20 mouse cellular contexts compared by ENCODE assay signal in genomic region chr13:91040421-91040820, GRCm38 (mm10).
DNase-seq lines count a peak whose midpoint lies in the region; ATAC-seq and TF ChIP-seq lines count a peak whose summit lies in the region.
"Had no signal": no experiment of that assay in that cellular context is flagged by ENCODE, and none has a peak within 500 bp of the region (broad histone marks: within the 10 kb centered on the region; RNA-seq: fewer than 3 reads in every experiment).

No protein-coding gene starts in this region.

- no peaks in the 10 kb centered on the region for H3K36me3 ChIP-seq in embryonic facial prominence, embryonic 13.5 days
- no peaks in the 10 kb centered on the region for H3K36me3 ChIP-seq in embryonic facial prominence, embryonic 10.5 days (replicated peaks)
- no peaks in the 10 kb centered on the region for H3K36me3 ChIP-seq in lung, embryonic 14.5 days (ENCODE audit: insufficient read depth)
- no peaks in the 10 kb centered on the region for H3K36me3 ChIP-seq in embryonic facial prominence, embryonic 15.5 days
- H3K36me3 ChIP-seq: G1E; liver, embryonic 13.5 days; lung, embryonic 15.5 days had no signal

- DNase-seq in embryonic facial prominence, embryonic 10.5 days (ENCODE audit: low spot score), result no peak
- DNase-seq in lung, embryonic 14.5 days, result peak; percentile 50
- DNase-seq in lung, postnatal 36 days, result no peak
- DNase-seq in Patski (ENCODE audit: low read depth, low spot score) (peak; percentile 65), adipocyte (ENCODE audit: low spot score) (no peak)
- no peak for DNase-seq in layer of hippocampus, postnatal 36 days
- DNase-seq: B cell, adult 2 months; kidney, adult 18-20 months; kidney, postnatal 10 days; liver, embryonic 13.5 days; spleen, adult 18-20 months had no signal

- peaks cover 14% of the 10 kb centered on the region for H3K4me1 ChIP-seq in embryonic facial prominence, embryonic 13.5 days
- H3K4me1 ChIP-seq in embryonic facial prominence, embryonic 10.5 days, result no peaks in the 10 kb centered on the region
- no peaks in the 10 kb centered on the region for H3K4me1 ChIP-seq in lung, embryonic 14.5 days (ENCODE audit: insufficient read depth)
- 0 out of 2 replicates have a peak, but pooled peaks cover 6% of the 10 kb centered on the region for H3K4me1 ChIP-seq in embryonic facial prominence, embryonic 15.5 days
- H3K4me1 ChIP-seq: liver, embryonic 13.5 days; lung, embryonic 15.5 days had no signal

- H3K9me3 ChIP-seq in embryonic facial prominence, embryonic 13.5 days, result no peaks in the 10 kb centered on the region
- no peaks in the 10 kb centered on the region for H3K9me3 ChIP-seq in embryonic facial prominence, embryonic 10.5 days
- H3K9me3 ChIP-seq in lung, embryonic 14.5 days (ENCODE audit: low read depth, low read length), result no peaks in the 10 kb centered on the region
- no peaks in the 10 kb centered on the region for H3K9me3 ChIP-seq in embryonic facial prominence, embryonic 15.5 days (replicated peaks)
- H3K9me3 ChIP-seq: forebrain, embryonic 13.5 days; G1E; liver, embryonic 13.5 days; lung, embryonic 15.5 days had no signal

- no peaks in the 10 kb centered on the region for H3K27me3 ChIP-seq in embryonic facial prominence, embryonic 13.5 days
- no peaks in the 10 kb centered on the region for H3K27me3 ChIP-seq in embryonic facial prominence, embryonic 10.5 days (replicated peaks; ENCODE audit: low read depth, poor library complexity, severe bottlenecking)
- no peaks in the 10 kb centered on the region for H3K27me3 ChIP-seq in lung, embryonic 14.5 days (ENCODE audit: insufficient read depth, low read length)
- H3K27me3 ChIP-seq in Patski, result no peaks in the 10 kb centered on the region
- H3K27me3 ChIP-seq in embryonic facial prominence, embryonic 15.5 days, result no peaks in the 10 kb centered on the region
- H3K27me3 ChIP-seq: CH12.LX; forebrain, embryonic 13.5 days; liver, embryonic 13.5 days; lung, embryonic 15.5 days had no signal

- H3K27ac ChIP-seq in embryonic facial prominence, embryonic 13.5 days, result peak overlapping the region; percentile 33; the same call in 1 of the 2 replicates
- H3K27ac ChIP-seq in embryonic facial prominence, embryonic 10.5 days (replicated peaks), result no peak overlapping the region
- H3K27ac ChIP-seq in lung, embryonic 14.5 days (ENCODE audit: low read depth), result no peak overlapping the region
- peak overlapping the region; percentile 73; the same call in 1 of the 2 replicates for H3K27ac ChIP-seq in embryonic facial prominence, embryonic 15.5 days (replicated peaks)
- H3K27ac ChIP-seq: forebrain, embryonic 13.5 days; liver, embryonic 13.5 days; lung, embryonic 15.5 days had no signal

- in situ Hi-C loops in Patski (cut with MboI; ENCODE audit: low pct_unique_long_range_greater_than_20kb), result loop anchor here (5.0 kb wide), 1 partner anchor 47 kb away; no protein-coding TSS in a partner anchor

- no peak for ATAC-seq in embryonic facial prominence, embryonic 13.5 days (ENCODE audit: insufficient number of reproducible peaks, insufficient read depth, low FRiP score, low TSS enrichment, low read depth)
- no peak for ATAC-seq in lung, embryonic 14.5 days (ENCODE audit: insufficient read depth)
- no peak for ATAC-seq in Patski
- ATAC-seq in embryonic facial prominence, embryonic 15.5 days (ENCODE audit: insufficient number of reproducible peaks, low FRiP score, low TSS enrichment, low read depth), result no peak
- ATAC-seq: activated CD4-positive, CD25-positive, alpha-beta regulatory T cell, adult 4 months; forebrain, embryonic 13.5 days had no signal

- TF ChIP-seq CTCF in lung, embryonic 14.5 days (IDR thresholded peaks at IDR 0.05; ENCODE audit: low read depth), result no peak
- no peak for TF ChIP-seq CTCF in Patski (IDR thresholded peaks at IDR 0.05)

- H3K4me2 ChIP-seq in embryonic facial prominence, embryonic 13.5 days, result no peak overlapping the region
- H3K4me2 ChIP-seq in lung, embryonic 14.5 days, result no peak overlapping the region
- no peak overlapping the region for H3K4me2 ChIP-seq in embryonic facial prominence, embryonic 15.5 days (replicated peaks)
- H3K4me2 ChIP-seq: forebrain, embryonic 13.5 days; liver, embryonic 13.5 days; lung, embryonic 15.5 days; midbrain, embryonic 11.5 days had no signal

- CTCF ChIA-PET in Patski (lab: Charles Lee), result interaction anchor here (0.8 to 2.0 kb wide), 8 partner anchors 10 to 596 kb away, joined by 3 to 7 read pairs (median 6); no protein-coding TSS in a partner anchor

- no peak overlapping the region for H3K9ac ChIP-seq in embryonic facial prominence, embryonic 13.5 days
- H3K9ac ChIP-seq in lung, embryonic 14.5 days, result no peak overlapping the region
- no peak overlapping the region for H3K9ac ChIP-seq in embryonic facial prominence, embryonic 15.5 days
- H3K9ac ChIP-seq: forebrain, embryonic 13.5 days; liver, embryonic 13.5 days; lung, embryonic 15.5 days had no signal

- POLR2A ChIA-PET in Patski (lab: Charles Lee), result interaction anchor here (0.6 to 1.7 kb wide), 3 partner anchors 55 to 421 kb away, joined by 3 to 5 read pairs (median 4); partner anchors contain the start of gene Atg10

- H3K4me3 ChIP-seq in embryonic facial prominence, embryonic 13.5 days, result no peak overlapping the region
- H3K4me3 ChIP-seq in embryonic facial prominence, embryonic 10.5 days, result no peak overlapping the region
- no peak overlapping the region for H3K4me3 ChIP-seq in lung, embryonic 14.5 days (ENCODE audit: low read depth, low read length)
- H3K4me3 ChIP-seq in embryonic facial prominence, embryonic 15.5 days (replicated peaks), result no peak overlapping the region
- H3K4me3 ChIP-seq: erythroblast, embryonic 14.5 days; forebrain, embryonic 13.5 days; liver, embryonic 13.5 days; lung, embryonic 15.5 days had no signal

Comparison
In these comparisons a context has a peak if more than half of its experiments do, and no peak if none do; other contexts are left out.
1. H3K27ac ChIP-seq: peak in embryonic facial prominence, embryonic 13.5 days (single experiment) and embryonic facial prominence, embryonic 15.5 days (single experiment); none in embryonic facial prominence, embryonic 10.5 days (single experiment) and lung, embryonic 14.5 days (single experiment).
2. DNase-seq: peak in lung, embryonic 14.5 days (single experiment) and Patski (single experiment); none in embryonic facial prominence, embryonic 10.5 days (single experiment), lung, postnatal 36 days (single experiment), adipocyte (single experiment) and layer of hippocampus, postnatal 36 days (0 of 2).